Mouse (Mus musculus) embryonic facial prominence, embryonic 14.5 days (tissue): ENCODE data around the gene Gm28230. TPM values are rescaled to one million over a fixed set of nuclear protein-coding genes. Genes with fewer than 3 reads are reported as not detected.

Experiments
- ATAC-seq: fragments of 200-750 bp; cut with Nextera tagmentation; 2 replicates; pipeline ENCODE4 v1.8.0; 2017; ENCODE audit warnings: low read depth, moderate number of reproducible peaks, moderate TSS enrichment
- DNase-seq: peaks from one replicate; pipeline ENCODE4 v3.0.0-alpha.2; 2015; ENCODE audit warnings: low spot score
- H3K27ac ChIP-seq: fragments of 300-500 bp; sonication (generic); replicated peaks from 2 replicates; pipeline ENCODE4 v1.5.1; 2014; ENCODE audit warnings: low read depth, mild to moderate bottlenecking, low read length, moderate library complexity
- H3K27me3 ChIP-seq: fragments of 300-500 bp; sonication (generic); replicated peaks from 2 replicates; pipeline ENCODE4 v1.6.1; 2014; ENCODE audit warnings: low read length; ENCODE audit not compliant: control insufficient read depth, insufficient read depth
- H3K36me3 ChIP-seq: fragments of 300-500 bp; sonication (generic); 2 replicates; pipeline ENCODE4 v1.6.1; 2014; ENCODE audit warnings: low read length, mixed read lengths; ENCODE audit not compliant: control insufficient read depth, insufficient read depth
- H3K4me1 ChIP-seq: fragments of 300-500 bp; sonication (generic); 2 replicates; pipeline ENCODE4 v1.6.1; 2014; ENCODE audit warnings: antibody characterized with exemption, low read length; ENCODE audit not compliant: control insufficient read depth, insufficient read depth
- H3K4me2 ChIP-seq: fragments of 300-500 bp; sonication (generic); 2 replicates; pipeline ENCODE4 v1.6.1; 2014; ENCODE audit warnings: low read depth, mild to moderate bottlenecking, low read length, moderate library complexity, mixed read lengths
- H3K4me3 ChIP-seq: fragments of 300-500 bp; sonication (generic); 2 replicates; pipeline ENCODE4 v1.5.1; 2014; ENCODE audit warnings: low read depth, mild to moderate bottlenecking, low read length
- H3K9ac ChIP-seq: fragments of 300-500 bp; sonication (generic); 2 replicates; pipeline ENCODE4 v1.6.1; 2014; ENCODE audit warnings: low read depth, mild to moderate bottlenecking, low read length, moderate library complexity, mixed read lengths
- H3K9me3 ChIP-seq: fragments of 300-500 bp; sonication (generic); 2 replicates; pipeline ENCODE4 v1.6.1; 2016; ENCODE audit warnings: low read length; ENCODE audit not compliant: control insufficient read depth
- WGBS: fragments of 180-500 bp; shearing (Covaris S2); extraction: QIAGEN DNeasy Blood & Tissue Kit; methylation state at CpG from one replicate; pipeline ENCODE4 v1.1.7; 2014; 5-methylcytosine and 5-hydroxymethylcytosine counted together
- polyA plus RNA-seq: library from polyadenylated mRNA; unstranded; fragments of >200 nt; fragmentation: Nextera tagmentation; extraction: Ambion mirVana; gene quantifications from 2 replicates; pipeline ENCODE4 v1.2.1, GENCODE M21; 2014

Gm28230 gene
- polyA plus RNA-seq, 1 experiment from 2014 or later, result not detected

GRCm38 (mm10) chr2:74689574-74690337 lies 36.8 kb upstream of the Gm28230 start:
- Histone ChIP-seq H3K4me3 (no peak overlapping the region), H3K27ac (no peak overlapping the region), H3K9ac (no peak overlapping the region), H3K4me2 (no peak overlapping the region), H3K4me1 (no peaks in the 10 kb centered on the region), H3K9me3 (no peaks in the 10 kb centered on the region), H3K27me3 (peaks cover 97% of the 10 kb centered on the region), H3K36me3 (no peaks in the 10 kb centered on the region)
- DNase-seq (no peak), ATAC-seq (no peak)
- 2% methylated on average over 24 of the region's 24 CpGs for WGBS

- no peak overlapping the region for H3K4me2 ChIP-seq
- no peaks in the 10 kb centered on the region for H3K4me1 ChIP-seq
- no peaks in the 10 kb centered on the region for H3K9me3 ChIP-seq
These were observed 36.2 kb upstream of the Gm28230 start for GRCm38 (mm10) chr2:74690338-74690716.

GRCm38 (mm10) chr2:74691022-74691951 lies 35.2 kb upstream of the Gm28230 start, which contains the start of gene Hoxd10:
Gene Hoxd10, plus strand, starts transcription at chr2:74691924.
- peak within 1 kb of the TSS; percentile 22 for H3K4me3 ChIP-seq
- H3K4me2 ChIP-seq, result peak within 1 kb of the TSS; percentile 36; the same call in 1 of the 2 replicates
- ATAC-seq, result peak; percentile 66; the same call in 1 of the 2 replicates
- WGBS, result 1% methylated on average over 49 of the region's 56 CpGs
- no peaks in the 10 kb centered on the region for H3K36me3 ChIP-seq
- peaks cover 98% of the 10 kb centered on the region for H3K27me3 ChIP-seq
- no peak within 1 kb of the TSS for H3K9ac ChIP-seq
- no peak within 1 kb of the TSS for H3K27ac ChIP-seq
- H3K9me3 ChIP-seq, result no peaks in the 10 kb centered on the region
- no peaks in the 10 kb centered on the region for H3K4me1 ChIP-seq
- peak; percentile 75 for DNase-seq

More at GRCm38 (mm10) chr2:74690338-74690716, 36.2 kb upstream of the Gm28230 start:
- 8% methylated on average over 8 of the region's 8 CpGs for WGBS
- Histone ChIP-seq H3K36me3 (no peaks in the 10 kb centered on the region), H3K27me3 (peaks cover 97% of the 10 kb centered on the region), H3K4me3 (no peak overlapping the region), H3K9ac (no peak overlapping the region), H3K27ac (no peak overlapping the region)
- no peak for DNase-seq
- ATAC-seq, result no peak

- ATAC-seq, result no peak
- DNase-seq, result no peak
- Histone ChIP-seq H3K9ac (no peak overlapping the region), H3K9me3 (no peaks in the 10 kb centered on the region), H3K27ac (no peak overlapping the region), H3K4me2 (no peak overlapping the region), H3K4me3 (peak overlapping the region; percentile 22), H3K4me1 (no peaks in the 10 kb centered on the region), H3K36me3 (no peaks in the 10 kb centered on the region), H3K27me3 (peaks cover 98% of the 10 kb centered on the region)
- WGBS, result 6% methylated on average over 34 of the region's 35 CpGs
These were observed 34.3 kb upstream of the Gm28230 start for GRCm38 (mm10) chr2:74691995-74692807.

GRCm38 (mm10) chr2:74692808-74693431 lies 33.6 kb upstream of the Gm28230 start:
- no peaks in the 10 kb centered on the region for H3K9me3 ChIP-seq
- no peak overlapping the region; the same call in 1 of the 2 replicates for H3K4me3 ChIP-seq
- no peak overlapping the region for H3K9ac ChIP-seq
- no peak overlapping the region for H3K27ac ChIP-seq
- peaks cover 98% of the 10 kb centered on the region for H3K27me3 ChIP-seq
- DNase-seq (no peak), ATAC-seq (no peak)
- H3K4me1 ChIP-seq, result peaks cover under 1% of the 10 kb centered on the region
- H3K4me2 ChIP-seq, result no peak overlapping the region
- 3% methylated on average over 17 of the region's 20 CpGs for WGBS
- no peaks in the 10 kb centered on the region for H3K36me3 ChIP-seq

GRCm38 (mm10) chr2:74693432-74693827 lies 33.1 kb upstream of the Gm28230 start:
- Histone ChIP-seq H3K9me3 (no peaks in the 10 kb centered on the region), H3K4me1 (peaks cover 5% of the 10 kb centered on the region), H3K27ac (no peak overlapping the region), H3K27me3 (peaks cover 98% of the 10 kb centered on the region), H3K9ac (no peak overlapping the region), H3K4me2 (no peak overlapping the region), H3K4me3 (no peak overlapping the region), H3K36me3 (no peaks in the 10 kb centered on the region)
- DNase-seq, result no peak
- ATAC-seq, result no peak
- 13% methylated on average over 4 of the region's 4 CpGs for WGBS

GRCm38 (mm10) chr2:74694066-74694465 lies 32.5 kb upstream of the Gm28230 start:
- Histone ChIP-seq H3K4me2 (no peak overlapping the region), H3K9ac (no peak overlapping the region), H3K27me3 (peaks cover 98% of the 10 kb centered on the region), H3K4me3 (no peak overlapping the region), H3K9me3 (no peaks in the 10 kb centered on the region), H3K36me3 (no peaks in the 10 kb centered on the region), H3K4me1 (peaks cover 6% of the 10 kb centered on the region), H3K27ac (no peak overlapping the region)
- no peak for DNase-seq
- WGBS, result 3% methylated on average over 16 of the region's 16 CpGs
- ATAC-seq, result no peak

GRCm38 (mm10) chr2:74695383-74695782 lies 31.1 kb upstream of the Gm28230 start:
- WGBS, result 7% methylated on average over 1 of the region's 1 CpGs
- DNase-seq (no peak), ATAC-seq (no peak)
- Histone ChIP-seq H3K36me3 (no peaks in the 10 kb centered on the region), H3K9ac (no peak overlapping the region), H3K27me3 (peaks cover 99% of the 10 kb centered on the region), H3K9me3 (no peaks in the 10 kb centered on the region), H3K27ac (no peak overlapping the region), H3K4me3 (no peak overlapping the region), H3K4me2 (no peak overlapping the region), H3K4me1 (peaks cover 6% of the 10 kb centered on the region)
